Mouse (Mus musculus) heart, adult 2 months (tissue): ENCODE measurements around the gene Ephx1.

Experiments
- CTCF ChIP-seq: fragments of 200-600 bp; IDR thresholded peaks from 2 replicates; pipeline ENCODE4 v1.8.1; 2022; ENCODE audit warnings: antibody characterized with exemption, mild to moderate bottlenecking, moderate library complexity
- EP300 ChIP-seq: fragments of 200-500 bp; IDR thresholded peaks from 2 replicates; pipeline ENCODE4 v1.6.1; 2011; ENCODE audit warnings: low read depth, low read length, control low read depth; ENCODE audit not compliant: insufficient read depth
- POLR2A ChIP-seq: fragments of 200-500 bp; IDR thresholded peaks from 2 replicates; pipeline ENCODE4 v1.6.1; 2011; ENCODE audit warnings: mild to moderate bottlenecking, low read depth, low read length, control low read depth; ENCODE audit not compliant: insufficient read depth

GRCm38 (mm10) chr1:181017890-181018420, 2.7 kb downstream of the Ephx1 start:
- no peak for TF ChIP-seq EP300
- no peak for TF ChIP-seq CTCF
- no peak for TF ChIP-seq POLR2A
